Mouse (Mus musculus) forebrain, postnatal 0 days (tissue): Measurements from ENCODE around the gene Surf6. TPM values are rescaled to one million over a fixed set of nuclear protein-coding genes. Genes with fewer than 3 reads are reported as not detected.

Experiments
- ATAC-seq: fragments of 200-750 bp; cut with Nextera tagmentation; 2 replicates; pipeline ENCODE4 v1.8.0; 2017; ENCODE audit warnings: mild to moderate bottlenecking, moderate library complexity
- DNase-seq: peaks from one replicate; pipeline ENCODE4 v3.0.0-alpha.2; 2015
- H3K27ac ChIP-seq: fragments of 300-500 bp; sonication (generic); 2 replicates; pipeline ENCODE4 v1.5.1; 2014; ENCODE audit warnings: low read depth, mild to moderate bottlenecking, antibody characterized with exemption, low read length, moderate library complexity, mixed read lengths
- H3K27me3 ChIP-seq: fragments of 300-500 bp; sonication (generic); 2 replicates; pipeline ENCODE4 v1.6.1; 2014; ENCODE audit warnings: mild to moderate bottlenecking, low read length, mixed read lengths; ENCODE audit not compliant: insufficient read depth
- H3K36me3 ChIP-seq: fragments of 300-500 bp; sonication (generic); 2 replicates; pipeline ENCODE4 v1.6.1; 2014; ENCODE audit warnings: mild to moderate bottlenecking, moderate library complexity; ENCODE audit not compliant: insufficient read depth
- H3K4me1 ChIP-seq: fragments of 300-500 bp; sonication (generic); 2 replicates; pipeline ENCODE4 v1.6.1; 2014; ENCODE audit warnings: antibody characterized with exemption; ENCODE audit not compliant: insufficient read depth
- H3K4me2 ChIP-seq: fragments of 300-500 bp; sonication (generic); 2 replicates; pipeline ENCODE4 v1.6.1; 2014; ENCODE audit warnings: low read depth, mild to moderate bottlenecking, moderate library complexity
- H3K4me3 ChIP-seq: fragments of 300-500 bp; sonication (generic); 2 replicates; pipeline ENCODE4 v1.5.1; 2014; ENCODE audit warnings: low read depth, low read length, mixed read lengths
- H3K9ac ChIP-seq: fragments of 300-500 bp; sonication (generic); 2 replicates; pipeline ENCODE4 v1.6.1; 2014; ENCODE audit warnings: mild to moderate bottlenecking
- H3K9me3 ChIP-seq: fragments of 300-500 bp; sonication (generic); 2 replicates; pipeline ENCODE4 v1.6.1; 2016; ENCODE audit warnings: low read length
- CTCF ChIP-seq: sonication (generic); IDR thresholded peaks from 2 replicates; pipeline ENCODE4 v1.5.1; 2016; ENCODE audit warnings: antibody characterized with exemption, control low read depth, low read depth
- WGBS: fragments of 180-500 bp; shearing (Covaris S2); extraction: QIAGEN DNeasy Blood & Tissue Kit; methylation state at CpG from one replicate; pipeline ENCODE4 v1.1.7; 2014; 5-methylcytosine and 5-hydroxymethylcytosine counted together
- polyA plus RNA-seq: library from polyadenylated mRNA; unstranded; fragments of >200 nt; fragmentation: Nextera tagmentation; extraction: Ambion mirVana; gene quantifications from 2 replicates; pipeline ENCODE4 v1.2.1, GENCODE M21; 2015
- total RNA-seq: library from RNA; depleted of rRNA; stranded (reverse); fragments of >200 nt; gene quantifications from 2 replicates; pipeline ENCODE4 v1.2.3, GENCODE M21; 2014

The Surf6 gene
- total and polyA plus RNA-seq, 2 experiments from 2014 or later, result 22.2 to 33.6 TPM

GRCm38 (mm10) chr2:26935286-26935685, 32.6 kb upstream of the Surf6 start:
- DNase-seq, result no peak
- 90% methylated on average over 2 of the region's 2 CpGs for WGBS
- no peak for TF ChIP-seq CTCF
- Histone ChIP-seq H3K4me3 (no peak overlapping the region), H3K4me1 (peaks cover 10% of the 10 kb centered on the region), H3K27ac (no peak overlapping the region), H3K36me3 (peaks cover 4% of the 10 kb centered on the region; the same call in 1 of the 2 replicates), H3K27me3 (no peaks in the 10 kb centered on the region), H3K9me3 (no peaks in the 10 kb centered on the region), H3K9ac (no peak overlapping the region), H3K4me2 (no peak overlapping the region)
- ATAC-seq, result no peak

DNA sequence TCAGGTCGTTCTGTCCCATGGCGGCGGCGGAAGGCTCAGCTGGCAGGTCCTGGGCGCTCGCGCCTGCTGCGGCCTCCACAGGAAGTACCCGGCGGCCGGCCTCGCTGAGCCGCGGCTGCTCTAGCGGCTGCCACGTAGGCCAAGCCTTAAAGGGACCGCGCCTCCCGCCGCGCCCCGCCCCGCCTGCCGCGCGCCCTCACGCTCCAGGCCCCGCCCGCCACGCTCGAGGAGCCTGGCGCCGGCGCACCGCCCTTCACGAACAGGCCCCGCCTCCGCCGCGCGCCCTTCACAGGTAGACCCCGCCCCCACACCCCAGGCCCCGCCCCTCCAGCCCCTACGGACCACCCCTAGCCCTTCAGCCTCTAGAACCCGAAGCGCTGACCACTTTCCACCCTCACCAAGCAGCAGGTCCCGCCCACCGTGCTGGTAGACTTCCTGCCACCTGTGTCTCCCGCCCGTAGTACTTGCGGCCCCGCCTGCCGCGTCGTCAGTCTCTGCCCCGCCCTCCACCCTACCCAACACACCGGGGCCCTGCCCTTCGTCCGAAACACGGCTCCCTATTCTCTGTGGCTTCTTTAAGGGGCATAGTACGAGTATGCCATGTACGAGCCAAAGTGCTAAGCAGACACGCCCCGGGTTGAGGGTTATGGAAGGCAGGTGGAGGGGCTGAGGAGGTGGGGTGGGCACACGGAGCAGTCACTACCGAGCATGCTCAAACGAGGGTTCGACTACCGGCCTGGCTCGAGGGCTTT, 30.8 kb upstream of the Surf6 start, which contains the start of the genes Surf4 and Stkld1:
Surf4 (minus strand) TSS at position 625 of the 752 bp plus-strand sequence.
Stkld1 (plus strand) TSS at position 744 of the 752 bp plus-strand sequence.
- TF ChIP-seq CTCF, result peak; percentile 6; the same call in 1 of the 2 replicates
- H3K9me3 ChIP-seq, result no peaks in the 10 kb centered on the region
- WGBS, result 3% methylated on average over 58 of the region's 70 CpGs
- H3K4me1 ChIP-seq, result peaks cover 10% of the 10 kb centered on the region
- peak within 1 kb of the TSS; percentile 98 for H3K9ac ChIP-seq
- H3K27ac ChIP-seq, result peak within 1 kb of the TSS; percentile 83
- H3K36me3 ChIP-seq, result peaks cover 4% of the 10 kb centered on the region; the same call in 1 of the 2 replicates
- peak within 1 kb of the TSS; percentile 95 for H3K4me2 ChIP-seq
- peak within 1 kb of the TSS; percentile 92 for H3K4me3 ChIP-seq
- ATAC-seq (peak; percentile 97), DNase-seq (peak; percentile 93)
- no peaks in the 10 kb centered on the region for H3K27me3 ChIP-seq

GRCm38 (mm10) chr2:26932473-26933303, 30.0 kb upstream of the Surf6 start:
- Histone ChIP-seq H3K4me3 (peak overlapping the region; percentile 92), H3K27ac (peak overlapping the region; percentile 83), H3K9me3 (no peaks in the 10 kb centered on the region), H3K4me1 (peaks cover 10% of the 10 kb centered on the region), H3K9ac (peak overlapping the region; percentile 98), H3K36me3 (peaks cover 4% of the 10 kb centered on the region; the same call in 1 of the 2 replicates), H3K4me2 (peak overlapping the region; percentile 95), H3K27me3 (no peaks in the 10 kb centered on the region)
- peak; percentile 15 for ATAC-seq
- peak; percentile 16 for DNase-seq
- no peak for TF ChIP-seq CTCF
- 2% methylated on average over 41 of the region's 49 CpGs for whole genome bisulfite sequencing

DNA sequence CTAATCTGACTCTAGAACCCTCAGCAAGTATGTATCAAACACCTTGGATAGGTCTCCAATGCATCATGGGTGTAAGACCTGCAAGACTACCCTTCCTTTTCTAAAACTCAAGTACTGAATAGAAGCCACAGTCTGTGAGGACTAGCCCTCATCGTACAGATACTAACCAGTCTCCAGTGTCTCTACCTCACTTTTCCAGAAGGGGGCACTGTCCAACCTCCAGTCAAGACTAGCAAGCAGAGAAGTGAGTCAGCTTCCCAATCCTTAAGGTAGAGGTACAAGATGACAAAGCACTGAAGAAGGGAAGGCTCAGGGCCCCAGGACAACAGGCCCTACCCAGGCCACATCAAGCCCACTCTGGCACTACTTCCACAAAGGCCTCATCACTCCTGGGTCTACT, 27.7 kb upstream of the Surf6 start:
- ATAC-seq (no peak), DNase-seq (peak; percentile 70)
- Histone ChIP-seq H3K36me3 (peaks cover 18% of the 10 kb centered on the region), H3K9me3 (no peaks in the 10 kb centered on the region), H3K9ac (no peak overlapping the region), H3K4me3 (no peak overlapping the region), H3K27ac (no peak overlapping the region), H3K27me3 (no peaks in the 10 kb centered on the region), H3K4me1 (peaks cover 10% of the 10 kb centered on the region), H3K4me2 (no peak overlapping the region)
- WGBS, result 23% methylated on average over 1 of the region's 1 CpGs
- TF ChIP-seq CTCF, result peak; percentile 75

DNA sequence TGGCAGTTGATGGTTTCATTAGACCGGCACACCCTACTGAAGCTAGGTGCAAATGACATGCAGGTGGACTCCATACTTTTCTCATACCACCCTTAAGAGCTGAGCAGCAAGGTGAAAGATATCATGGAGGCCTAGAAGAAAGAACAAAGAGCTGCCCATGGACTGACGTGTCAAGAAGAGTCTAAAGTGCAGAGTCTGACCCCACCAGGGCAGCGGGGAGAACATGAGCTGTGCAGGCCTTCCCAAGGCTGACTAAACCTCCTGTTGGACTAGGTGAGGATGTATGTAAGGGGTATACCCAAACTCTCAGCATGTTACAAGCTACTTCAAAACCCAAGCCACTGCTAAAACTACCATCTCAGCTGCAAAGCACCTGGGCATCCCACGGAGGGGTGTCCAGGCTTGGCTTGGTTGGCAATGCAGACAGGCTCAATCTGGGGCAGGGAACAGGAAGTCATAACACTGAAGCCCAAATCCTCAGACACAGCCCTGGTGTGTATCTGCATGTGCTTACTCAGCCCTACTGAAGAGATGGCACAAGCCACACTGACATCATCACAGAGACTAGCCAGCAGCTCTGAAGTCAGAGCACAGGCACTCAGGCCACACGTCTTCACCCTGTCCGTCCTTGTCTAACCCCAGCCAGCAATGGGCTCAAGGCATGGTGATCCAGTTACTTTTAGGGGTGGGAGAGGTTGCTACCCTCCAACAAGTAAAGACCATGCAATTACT, 25.2 kb upstream of the Surf6 start:
- Histone ChIP-seq H3K27ac (no peak overlapping the region), H3K4me3 (no peak overlapping the region), H3K27me3 (no peaks in the 10 kb centered on the region), H3K4me1 (peaks cover 10% of the 10 kb centered on the region; the same call in 1 of the 2 replicates), H3K4me2 (no peak overlapping the region), H3K36me3 (peaks cover 41% of the 10 kb centered on the region), H3K9me3 (no peaks in the 10 kb centered on the region), H3K9ac (no peak overlapping the region)
- DNase-seq (no peak), ATAC-seq (no peak)
- no peak for TF ChIP-seq CTCF
- 90% methylated on average over 6 of the region's 6 CpGs for WGBS

GRCm38 (mm10) chr2:26921784-26922183, 19.1 kb upstream of the Surf6 start:
- no peaks in the 10 kb centered on the region for H3K27me3 ChIP-seq
- H3K4me1 ChIP-seq, result peaks cover 8% of the 10 kb centered on the region
- no peak for TF ChIP-seq CTCF
- no peak for ATAC-seq
- H3K36me3 ChIP-seq, result peaks cover 84% of the 10 kb centered on the region
- WGBS, result 75% methylated on average over 9 of the region's 9 CpGs
- no peak for DNase-seq
- no peak overlapping the region for H3K9ac ChIP-seq
- no peak overlapping the region for H3K4me3 ChIP-seq
- H3K9me3 ChIP-seq, result no peaks in the 10 kb centered on the region
- H3K27ac ChIP-seq, result no peak overlapping the region
- H3K4me2 ChIP-seq, result no peak overlapping the region
